Mouse (Mus musculus): ENCODE data around the gene Rnf20.

GRCm38 (mm10) chr4:49604016-49604546, 27.7 kb upstream of the Rnf20 start:
- TF ChIP-seq CTCF (conservative IDR thresholded peaks at IDR 0.05; ENCODE audit: low read length) (0 out of 2 replicates have a peak, but pooled peaks have one; percentile 4), NANOG (IDR thresholded peaks at IDR 0.05; ENCODE audit: borderline replicate concordance, low read length) (no peak), POU5F1 (IDR thresholded peaks at IDR 0.05; ENCODE audit: borderline replicate concordance, low read length) (no peak)
